Mouse (Mus musculus) kidney, embryonic 15.5 days (tissue): Measurements from ENCODE around the gene Mall. TPM values are rescaled to one million over a fixed set of nuclear protein-coding genes. Genes with fewer than 3 reads are reported as not detected.

ENCODE experiments used
- ATAC-seq: fragments of 200-750 bp; cut with Nextera tagmentation; replicated peaks from 2 replicates; pipeline ENCODE4 v1.8.0; 2017; ENCODE audit warnings: moderate TSS enrichment; ENCODE audit not compliant: low FRiP score
- H3K27ac ChIP-seq: fragments of 300-500 bp; sonication (generic); 2 replicates; pipeline ENCODE4 v1.5.1; 2015; ENCODE audit warnings: mild to moderate bottlenecking, inconsistent platforms
- H3K27me3 ChIP-seq: fragments of 300-500 bp; sonication (generic); 2 replicates; pipeline ENCODE4 v1.6.1; 2015; ENCODE audit warnings: inconsistent platforms
- H3K36me3 ChIP-seq: fragments of 300-500 bp; sonication (generic); 2 replicates; pipeline ENCODE4 v1.6.1; 2015; ENCODE audit warnings: inconsistent platforms
- H3K4me1 ChIP-seq: fragments of 300-500 bp; sonication (generic); 2 replicates; pipeline ENCODE4 v1.6.1; 2015; ENCODE audit warnings: inconsistent platforms
- H3K4me2 ChIP-seq: fragments of 300-500 bp; sonication (generic); 2 replicates; pipeline ENCODE4 v1.6.1; 2015; ENCODE audit warnings: moderate library complexity, mild to moderate bottlenecking, inconsistent platforms
- H3K4me3 ChIP-seq: fragments of 300-500 bp; sonication (generic); replicated peaks from 2 replicates; pipeline ENCODE4 v1.5.1; 2015; ENCODE audit warnings: mild to moderate bottlenecking, inconsistent platforms
- H3K9ac ChIP-seq: fragments of 300-500 bp; sonication (generic); 2 replicates; pipeline ENCODE4 v1.6.1; 2015; ENCODE audit warnings: mild to moderate bottlenecking, inconsistent platforms
- H3K9me3 ChIP-seq: fragments of 300-500 bp; sonication (generic); replicated peaks from 2 replicates; pipeline ENCODE4 v1.6.1; 2016; ENCODE audit warnings: inconsistent platforms
- WGBS: fragments of 180-500 bp; shearing (Covaris S2); methylation state at CpG from one replicate; pipeline ENCODE4 v1.1.7; 2015; ENCODE audit warnings: mixed read lengths; 5-methylcytosine and 5-hydroxymethylcytosine counted together
- polyA plus RNA-seq: library from polyadenylated mRNA; unstranded; fragments of >200 nt; fragmentation: Nextera tagmentation; extraction: Ambion mirVana; gene quantifications from 2 replicates; pipeline ENCODE4 v1.2.1, GENCODE M21; 2015

The Mall gene
- polyA plus RNA-seq, 1 experiment from 2014 or later, result 3.0 TPM

- Histone ChIP-seq H3K27ac (no peak overlapping the region), H3K36me3 (peaks cover 11% of the 10 kb centered on the region), H3K4me1 (peaks cover 4% of the 10 kb centered on the region), H3K27me3 (no peaks in the 10 kb centered on the region), H3K9ac (no peak overlapping the region), H3K4me2 (no peak overlapping the region), H3K4me3 (no peak overlapping the region), H3K9me3 (no peaks in the 10 kb centered on the region)
- 56% methylated on average over 11 of the region's 11 CpGs for WGBS
- ATAC-seq, result no peak
Measured at GRCm38 (mm10) chr2:127751849-127752610, 22.3 kb upstream of the Mall start.

GRCm38 (mm10) chr2:127749376-127749775 is 19.6 kb upstream of the Mall start:
- WGBS, result 50% methylated on average over 1 of the region's 1 CpGs
- H3K9ac ChIP-seq, result no peak overlapping the region
- no peaks in the 10 kb centered on the region for H3K36me3 ChIP-seq
- H3K4me1 ChIP-seq, result no peaks in the 10 kb centered on the region
- no peak overlapping the region for H3K27ac ChIP-seq
- H3K4me3 ChIP-seq, result no peak overlapping the region
- no peaks in the 10 kb centered on the region for H3K9me3 ChIP-seq
- no peak overlapping the region for H3K4me2 ChIP-seq
- ATAC-seq, result no peak
- no peaks in the 10 kb centered on the region for H3K27me3 ChIP-seq

GRCm38 (mm10) chr2:127748316-127748715 is 18.6 kb upstream of the Mall start:
- 74% methylated on average over 7 of the region's 7 CpGs for WGBS
- Histone ChIP-seq H3K27me3 (no peaks in the 10 kb centered on the region), H3K4me1 (no peaks in the 10 kb centered on the region), H3K4me2 (no peak overlapping the region), H3K4me3 (no peak overlapping the region), H3K36me3 (no peaks in the 10 kb centered on the region), H3K9me3 (no peaks in the 10 kb centered on the region), H3K9ac (no peak overlapping the region), H3K27ac (no peak overlapping the region)
- no peak for ATAC-seq

- ATAC-seq, result no peak
- Histone ChIP-seq H3K36me3 (peaks cover 14% of the 10 kb centered on the region; the same call in 1 of the 2 replicates), H3K9ac (no peak overlapping the region), H3K4me1 (no peaks in the 10 kb centered on the region), H3K27ac (no peak overlapping the region), H3K4me2 (no peak overlapping the region), H3K9me3 (no peaks in the 10 kb centered on the region), H3K4me3 (no peak overlapping the region), H3K27me3 (no peaks in the 10 kb centered on the region)
- WGBS, result 81% methylated on average over 3 of the region's 3 CpGs
Measured at GRCm38 (mm10) chr2:127742637-127743036, 12.9 kb upstream of the Mall start.

GRCm38 (mm10) chr2:127740756-127741519 is 11.2 kb upstream of the Mall start:
- H3K4me3 ChIP-seq, result no peak overlapping the region
- H3K4me1 ChIP-seq, result no peaks in the 10 kb centered on the region
- H3K9me3 ChIP-seq, result no peaks in the 10 kb centered on the region
- no peak for ATAC-seq
- no peak overlapping the region for H3K27ac ChIP-seq
- H3K4me2 ChIP-seq, result no peak overlapping the region
- 77% methylated on average over 9 of the region's 9 CpGs for WGBS
- H3K9ac ChIP-seq, result no peak overlapping the region
- no peaks in the 10 kb centered on the region for H3K27me3 ChIP-seq
- H3K36me3 ChIP-seq, result peaks cover 14% of the 10 kb centered on the region; the same call in 1 of the 2 replicates

GRCm38 (mm10) chr2:127737885-127738284 is 8.2 kb upstream of the Mall start:
- WGBS, result 70% methylated on average over 3 of the region's 3 CpGs
- no peak for ATAC-seq
- Histone ChIP-seq H3K9me3 (no peaks in the 10 kb centered on the region), H3K9ac (no peak overlapping the region), H3K27ac (no peak overlapping the region), H3K4me1 (0 out of 2 replicates have a peak, but pooled peaks cover 3% of the 10 kb centered on the region), H3K4me2 (no peak overlapping the region), H3K4me3 (no peak overlapping the region), H3K27me3 (no peaks in the 10 kb centered on the region), H3K36me3 (peaks cover 13% of the 10 kb centered on the region; the same call in 1 of the 2 replicates)

- Histone ChIP-seq H3K4me1 (0 out of 2 replicates have a peak, but pooled peaks cover 3% of the 10 kb centered on the region), H3K36me3 (peaks cover 11% of the 10 kb centered on the region; the same call in 1 of the 2 replicates), H3K27ac (no peak overlapping the region), H3K9me3 (no peaks in the 10 kb centered on the region), H3K4me2 (no peak overlapping the region), H3K9ac (no peak overlapping the region), H3K4me3 (no peak overlapping the region), H3K27me3 (no peaks in the 10 kb centered on the region)
- no peak for ATAC-seq
- 62% methylated on average over 6 of the region's 6 CpGs for WGBS
Measured at GRCm38 (mm10) chr2:127736631-127737209, 7.0 kb upstream of the Mall start.

- H3K4me2 ChIP-seq, result no peak overlapping the region
Measured at GRCm38 (mm10) chr2:127735512-127736145, 5.9 kb upstream of the Mall start.

GRCm38 (mm10) chr2:127734889-127735288 is 5.2 kb upstream of the Mall start:
- Histone ChIP-seq H3K27ac (no peak overlapping the region), H3K9me3 (no peaks in the 10 kb centered on the region)

More at GRCm38 (mm10) chr2:127735512-127736145, 5.9 kb upstream of the Mall start:
- ATAC-seq, result no peak
- 60% methylated on average over 9 of the region's 9 CpGs for WGBS
- Histone ChIP-seq H3K4me3 (no peak overlapping the region), H3K36me3 (0 out of 2 replicates have a peak, but pooled peaks cover under 1% of the 10 kb centered on the region), H3K4me1 (peaks cover 6% of the 10 kb centered on the region; the same call in 1 of the 2 replicates), H3K27ac (no peak overlapping the region), H3K9me3 (no peaks in the 10 kb centered on the region), H3K27me3 (no peaks in the 10 kb centered on the region), H3K9ac (no peak overlapping the region)

GRCm38 (mm10) chr2:127730301-127730997 is 717 bp upstream of the Mall start:
- peaks cover 9% of the 10 kb centered on the region; the same call in 1 of the 2 replicates for H3K27me3 ChIP-seq
- no peak overlapping the region for H3K27ac ChIP-seq
- peak; percentile 64; the same call in 1 of the 2 replicates for ATAC-seq
- no peak overlapping the region for H3K4me3 ChIP-seq
- no peak overlapping the region for H3K9ac ChIP-seq
- no peaks in the 10 kb centered on the region for H3K36me3 ChIP-seq
- WGBS, result 52% methylated on average over 7 of the region's 7 CpGs
- peak overlapping the region; percentile 59; the same call in 1 of the 2 replicates for H3K4me2 ChIP-seq
- H3K4me1 ChIP-seq, result peaks cover 23% of the 10 kb centered on the region
- H3K9me3 ChIP-seq, result no peaks in the 10 kb centered on the region

More at GRCm38 (mm10) chr2:127734889-127735288, 5.2 kb upstream of the Mall start:
- no peak for ATAC-seq
- H3K27me3 ChIP-seq, result no peaks in the 10 kb centered on the region; the same call in 1 of the 2 replicates
- H3K4me2 ChIP-seq, result no peak overlapping the region
- H3K9ac ChIP-seq, result no peak overlapping the region
- no peak overlapping the region for H3K4me3 ChIP-seq
- no peaks in the 10 kb centered on the region for H3K36me3 ChIP-seq
- H3K4me1 ChIP-seq, result peaks cover 14% of the 10 kb centered on the region
- 80% methylated on average over 5 of the region's 5 CpGs for WGBS
